Mouse (Mus musculus): ENCODE measurements around the gene Mtrf1l. TPM values are rescaled to one million over a fixed set of nuclear protein-coding genes. Genes with fewer than 3 reads are reported as not detected.
A peak's percentile ranks its signal among the peaks of the same experiment; 100 is the strongest.

Gene Mtrf1l
- total RNA-seq, 2 experiments from 2014 or later: 7.2 to 8.2 TPM

DNA sequence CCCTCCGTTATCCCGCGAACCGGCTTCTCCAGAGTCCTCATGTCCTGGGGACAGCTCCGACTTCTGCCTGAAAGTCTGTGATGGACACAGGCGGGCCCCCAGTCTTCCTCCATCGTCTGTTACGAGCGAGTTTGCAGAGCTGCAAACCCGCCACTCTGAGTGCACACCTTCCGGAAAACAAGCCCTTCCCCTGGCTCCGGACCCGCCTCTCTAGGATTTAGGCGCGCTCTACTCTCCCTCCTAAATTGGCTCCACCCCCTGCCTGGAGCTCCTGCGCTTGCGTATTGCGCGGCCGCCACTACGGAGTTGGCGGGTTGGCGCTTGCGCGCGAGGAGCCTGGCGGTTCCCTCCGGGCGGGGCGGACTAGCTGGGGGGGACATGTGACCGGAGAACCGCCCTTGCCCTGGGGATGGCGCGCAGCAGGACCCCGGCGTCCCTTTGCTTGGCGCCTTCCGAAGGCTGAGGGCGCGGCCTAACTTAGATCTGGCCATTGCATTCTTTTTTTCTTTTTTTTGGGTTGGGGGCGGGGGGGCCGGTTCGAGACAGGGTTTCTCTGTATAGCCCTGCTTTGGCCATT, 17.9 kb downstream of the Mtrf1l start:
- intact Hi-C loops (cut with DNase I): loop anchor here (1.0 kb wide), 1 partner anchor 17 kb away; the partner anchor contains the start of gene Mtrf1l
- DNase-seq: peak; percentile 96 to 98

DNA sequence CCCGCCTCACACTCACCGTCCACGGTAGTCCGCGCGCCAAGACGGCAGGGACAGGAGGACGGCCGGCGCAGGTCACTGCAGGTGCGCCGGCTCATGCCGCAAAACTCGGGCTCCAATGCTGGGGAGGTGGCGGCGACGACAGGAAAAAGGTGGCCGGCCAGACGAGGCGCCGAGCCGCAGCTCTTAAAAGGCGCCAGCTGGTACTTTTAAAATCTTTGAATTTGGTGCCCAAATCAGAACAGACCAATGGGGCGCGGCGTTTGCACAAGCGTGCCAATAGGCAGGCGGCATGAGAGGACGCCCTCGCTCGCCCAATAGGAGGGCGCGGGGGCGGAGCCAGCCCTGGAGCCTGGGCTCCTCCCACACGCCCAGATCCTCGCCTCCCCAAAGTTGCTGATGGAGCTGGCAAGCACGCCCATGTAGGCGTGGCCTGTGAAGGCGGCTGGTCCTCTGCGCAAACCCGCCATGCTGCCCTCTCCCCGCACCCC, 18.4 kb downstream of the Mtrf1l start, which contains the start of gene Fbxo5:
TSS of gene Fbxo5 (minus strand) at position 358 of the 488 bp plus-strand sequence.
- DNase-seq: peak; percentile 99
- intact Hi-C loops (cut with DNase I): loop anchor here (1.0 kb wide), 1 partner anchor 18 kb away; the partner anchor contains the start of gene Mtrf1l

DNA sequence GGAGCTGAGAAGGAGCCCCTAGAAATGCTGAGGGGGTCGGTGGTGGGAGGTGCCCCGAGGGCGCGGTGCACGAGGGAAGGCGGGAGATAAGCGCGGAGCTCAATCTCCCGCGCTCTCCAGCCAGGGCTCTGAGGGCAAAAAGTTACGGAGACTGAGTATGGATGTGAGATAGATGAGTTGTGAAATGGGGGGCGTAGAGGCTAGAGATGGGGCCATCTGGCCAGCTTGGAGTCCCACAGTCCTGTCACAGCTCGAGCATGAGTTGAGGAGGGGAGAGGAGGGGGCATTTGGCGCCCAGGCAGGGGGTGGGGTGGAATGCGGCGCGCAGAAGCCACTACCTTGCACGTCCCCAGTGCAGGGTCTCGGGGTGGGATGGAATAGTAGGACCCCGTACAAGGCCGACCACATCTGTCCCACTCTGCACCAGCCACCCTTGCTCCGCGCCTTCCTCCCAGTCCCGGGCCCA, 19.0 kb downstream of the Mtrf1l start:
- intact Hi-C loops (cut with DNase I): loop anchor here (1.0 to 5.0 kb wide), 2 partner anchors 19 to 38 kb away; partner anchors contain the start of gene Mtrf1l
- no peak for DNase-seq

- DNase-seq: no peak
- intact Hi-C loops (cut with DNase I): loop anchor here (5.0 kb wide), 1 partner anchor 39 kb away; no protein-coding TSS in a partner anchor
These were observed 20.0 kb downstream of the Mtrf1l start for GRCm38 (mm10) chr10:5803739-5804138.

DNA sequence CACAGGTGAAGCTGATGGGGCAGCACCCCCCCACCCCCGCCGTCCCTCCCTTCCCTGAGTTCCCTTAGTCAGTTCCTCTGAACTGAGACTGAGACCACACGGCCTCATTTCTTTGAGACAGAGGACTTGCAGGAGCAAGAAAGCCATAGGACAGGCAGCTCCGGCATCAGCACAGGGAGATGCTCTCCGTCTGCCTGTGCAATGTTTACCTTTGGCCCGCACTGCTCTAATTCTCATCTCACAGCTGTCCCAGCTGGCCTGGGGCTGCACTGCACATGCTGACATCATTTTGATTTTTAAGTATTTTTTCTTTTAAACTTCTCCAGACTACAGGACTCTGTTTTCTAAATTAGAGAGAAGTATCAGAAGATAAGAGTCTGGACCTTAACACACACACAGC, 20.8 kb downstream of the Mtrf1l start:
- no peak for DNase-seq
- intact Hi-C loops (cut with DNase I): loop anchor here (5.0 kb wide), 1 partner anchor 39 kb away; no protein-coding TSS in a partner anchor

GRCm38 (mm10) chr10:5800490-5800889, 23.2 kb downstream of the Mtrf1l start:
- peak; percentile 15 to 36 for DNase-seq
- intact Hi-C loops (cut with DNase I): loop anchor here (5.0 kb wide), 1 partner anchor 42 kb away; no protein-coding TSS in a partner anchor

DNA sequence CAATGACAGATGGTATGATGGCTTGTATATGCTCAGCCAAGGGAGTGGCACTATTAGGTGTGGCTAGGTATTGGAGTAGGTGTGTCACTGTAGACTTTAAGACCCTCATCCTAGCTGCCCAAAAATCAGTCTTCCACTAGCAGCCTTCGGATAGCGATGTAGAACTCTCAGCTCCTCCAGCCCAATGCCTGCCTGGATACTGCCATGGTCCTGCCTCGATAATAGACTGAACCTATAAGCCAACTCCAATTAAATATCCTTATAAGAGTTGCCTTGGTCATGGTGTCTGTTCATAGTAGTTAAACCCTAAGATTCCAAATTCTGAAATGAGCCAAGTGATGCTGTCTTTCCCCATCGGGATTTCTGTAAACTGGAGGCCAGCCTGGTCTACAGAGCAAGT, 25.6 kb downstream of the Mtrf1l start:
- no peak for DNase-seq
- intact Hi-C loops (cut with DNase I): loop anchor here (10.0 kb wide), 1 partner anchor 483 kb away; no protein-coding TSS in a partner anchor

GRCm38 (mm10) chr10:5790657-5791056, 33.1 kb downstream of the Mtrf1l start:
- peak; percentile 39 to 65 for DNase-seq
- intact Hi-C loops (cut with DNase I): loop anchor here (1.0 to 10.0 kb wide), 2 partner anchors 190 to 476 kb away; no protein-coding TSS in a partner anchor

- DNase-seq: peak; percentile 29 to 35
- intact Hi-C loops (cut with DNase I): loop anchor here (2.0 to 5.0 kb wide), 3 partner anchors 150 to 305 kb away; no protein-coding TSS in a partner anchor
These were observed 36.8 kb downstream of the Mtrf1l start for GRCm38 (mm10) chr10:5786923-5787322.

Other genes starting within 250 kb of the Mtrf1l start
- gene Myct1, start 230.1 kb downstream of the Mtrf1l start, total RNA-seq (2021): 10 to 100 TPM; 22.2 to 30.4 TPM
- under 1 TPM in 1 of 2 experiments, not detected in 1; 0.69 TPM for gene Vip, start 184.7 kb downstream of the Mtrf1l start, total RNA-seq (2021)
- gene Fbxo5, start 18.3 kb downstream of the Mtrf1l start, total RNA-seq (2021): 1 to 10 TPM; 6.1 to 7.0 TPM
- 1 to 10 TPM in 1 of 2 experiments, under 1 TPM in 1; 0.82 to 1.4 TPM for gene Rgs17, start 98.5 kb upstream of the Mtrf1l start, total RNA-seq (2021)

Data from heart, postnatal 10 days (tissue).